Mouse (Mus musculus) 3T3-L1 (cell line): ENCODE measurements at regions not wholly inside any gene's neighbourhood (a gene's known extent, or its start where the extent isn't known, plus 50 kb on each side); places are given as distances from the start of the nearest gene placed in this dataset.

ENCODE experiments used
- DNase-seq: peaks from one replicate; pipeline ENCODE4 v3.0.0-alpha.2; 2015; ENCODE audit warnings: low read depth, low spot score

DNA sequence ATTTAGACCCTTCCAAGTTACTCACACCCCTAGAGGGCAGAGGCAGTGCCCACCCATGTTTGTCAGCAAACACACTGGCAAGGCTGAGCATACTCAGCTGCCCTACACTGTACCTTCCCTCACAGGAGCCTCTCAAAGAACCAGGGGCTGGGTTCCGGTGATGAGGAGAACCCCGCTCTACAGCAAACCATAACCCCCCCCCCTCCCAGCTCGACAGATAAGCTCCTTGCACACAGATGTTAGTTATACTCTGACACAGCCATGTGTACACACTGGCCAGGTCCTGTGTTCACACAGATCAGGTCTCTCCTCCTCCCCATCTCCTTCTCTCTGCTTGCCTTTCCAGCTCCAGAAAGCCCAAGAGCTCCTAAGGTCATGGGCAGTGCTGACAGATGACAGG, 59.7 kb upstream of the Zmiz1 start:
- DNase-seq = no peak

- DNase-seq = no peak
Observed at GRCm38 (mm10) chr14:25401104-25401963, 57.7 kb upstream of the Zmiz1 start.

- DNase-seq = no peak
Observed at GRCm38 (mm10) chr14:25402409-25402808, 56.6 kb upstream of the Zmiz1 start.

DNA sequence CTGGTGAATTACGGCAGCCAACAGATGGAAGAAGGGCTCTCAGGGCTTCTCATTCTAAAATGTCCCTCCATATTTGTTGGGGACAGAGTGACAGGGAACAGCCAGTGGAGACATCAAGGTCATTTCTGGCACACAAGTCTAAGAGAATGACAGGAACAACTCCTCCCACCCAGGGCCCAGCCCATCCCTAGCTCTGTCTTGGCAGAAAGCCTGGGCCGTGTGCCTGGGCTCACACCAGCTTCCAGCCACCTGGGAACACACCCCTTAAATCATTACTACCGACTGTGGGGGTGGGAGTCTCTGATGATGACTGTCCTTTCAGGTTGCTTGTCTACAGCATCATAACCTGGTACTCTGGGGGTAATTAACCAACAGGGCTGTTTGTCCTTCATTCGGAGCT, 53.8 kb upstream of the Zmiz1 start:
- peak; percentile 23 for DNase-seq

GRCm38 (mm10) chr14:25406059-25406458, 52.9 kb upstream of the Zmiz1 start:
- DNase-seq = no peak

- DNase-seq = no peak
Observed at GRCm38 (mm10) chr14:25406613-25407012, 52.4 kb upstream of the Zmiz1 start.

GRCm38 (mm10) chr14:25407111-25407510, 51.9 kb upstream of the Zmiz1 start:
- DNase-seq = no peak
